Mouse (Mus musculus): ENCODE measurements around the gene Rasa3. TPM values are rescaled to one million over a fixed set of nuclear protein-coding genes. Genes with fewer than 3 reads are reported as not detected.

Rasa3 gene
- polyA plus RNA-seq, 1 experiment from 2014 or later, result 11.4 TPM

- ATAC-seq (no peak), DNase-seq (no peak)
- H3K27me3 ChIP-seq (ENCODE audit: insufficient read depth, low read length), result no peaks in the 10 kb centered on the region
- H3K36me3 ChIP-seq (replicated peaks; ENCODE audit: insufficient read depth, low read length), result no peaks in the 10 kb centered on the region
- H3K4me2 ChIP-seq (ENCODE audit: low read depth, low read length), result no peak overlapping the region
- H3K9me3 ChIP-seq (ENCODE audit: low read length), result no peaks in the 10 kb centered on the region
- no peak overlapping the region for H3K9ac ChIP-seq (replicated peaks)
- H3K27ac ChIP-seq (ENCODE audit: low read depth), result no peak overlapping the region
- WGBS (ENCODE audit: insufficient replicate concordance), result 70% methylated on average over 4 of the region's 4 CpGs
- peaks cover 4% of the 10 kb centered on the region; the same call in 1 of the 2 replicates for H3K4me1 ChIP-seq (ENCODE audit: insufficient read depth)
- no peak overlapping the region for H3K4me3 ChIP-seq (ENCODE audit: low read depth, low read length)
- TF ChIP-seq EP300 (IDR thresholded peaks at IDR 0.05; ENCODE audit: low read depth) (no peak), CTCF (IDR thresholded peaks at IDR 0.05; ENCODE audit: low read depth) (no peak)
These were observed 11.9 kb downstream of the Rasa3 start for GRCm38 (mm10) chr8:13665538-13665937.

- Histone ChIP-seq H3K4me3 (ENCODE audit: low read depth, low read length) (no peak overlapping the region), H3K27ac (ENCODE audit: low read depth) (no peak overlapping the region), H3K27me3 (ENCODE audit: insufficient read depth, low read length) (no peaks in the 10 kb centered on the region), H3K9me3 (ENCODE audit: low read length) (no peaks in the 10 kb centered on the region), H3K36me3 (replicated peaks; ENCODE audit: insufficient read depth, low read length) (no peaks in the 10 kb centered on the region), H3K9ac (replicated peaks) (no peak overlapping the region), H3K4me1 (ENCODE audit: insufficient read depth) (peaks cover 2% of the 10 kb centered on the region; the same call in 1 of the 2 replicates), H3K4me2 (ENCODE audit: low read depth, low read length) (no peak overlapping the region)
- WGBS (ENCODE audit: insufficient replicate concordance), result 74% methylated on average over 6 of the region's 6 CpGs
- DNase-seq, result no peak
- TF ChIP-seq CTCF (IDR thresholded peaks at IDR 0.05; ENCODE audit: low read depth) (no peak), EP300 (IDR thresholded peaks at IDR 0.05; ENCODE audit: low read depth) (no peak)
- no peak for ATAC-seq
These were observed 12.6 kb downstream of the Rasa3 start for GRCm38 (mm10) chr8:13664711-13665210.

- TF ChIP-seq CTCF (IDR thresholded peaks at IDR 0.05; ENCODE audit: low read depth) (no peak), EP300 (IDR thresholded peaks at IDR 0.05; ENCODE audit: low read depth) (no peak)
- Histone ChIP-seq H3K36me3 (replicated peaks; ENCODE audit: insufficient read depth, low read length) (no peaks in the 10 kb centered on the region), H3K4me2 (ENCODE audit: low read depth, low read length) (no peak overlapping the region), H3K27me3 (ENCODE audit: insufficient read depth, low read length) (no peaks in the 10 kb centered on the region), H3K9ac (replicated peaks) (no peak overlapping the region), H3K4me3 (ENCODE audit: low read depth, low read length) (no peak overlapping the region), H3K27ac (ENCODE audit: low read depth) (peak overlapping the region; percentile 30; the same call in 1 of the 2 replicates), H3K4me1 (ENCODE audit: insufficient read depth) (peaks cover 3% of the 10 kb centered on the region; the same call in 1 of the 2 replicates), H3K9me3 (ENCODE audit: low read length) (no peaks in the 10 kb centered on the region)
- peak; percentile 56 for ATAC-seq
- DNase-seq, result no peak
- WGBS (ENCODE audit: insufficient replicate concordance), result 68% methylated on average over 13 of the region's 13 CpGs
These were observed 17.1 kb downstream of the Rasa3 start for GRCm38 (mm10) chr8:13660323-13660722.

- ATAC-seq, result no peak
- Histone ChIP-seq H3K36me3 (replicated peaks; ENCODE audit: insufficient read depth, low read length) (no peaks in the 10 kb centered on the region), H3K9me3 (ENCODE audit: low read length) (no peaks in the 10 kb centered on the region), H3K9ac (replicated peaks) (no peak overlapping the region), H3K27me3 (ENCODE audit: insufficient read depth, low read length) (no peaks in the 10 kb centered on the region), H3K4me3 (ENCODE audit: low read depth, low read length) (no peak overlapping the region), H3K4me2 (ENCODE audit: low read depth, low read length) (no peak overlapping the region), H3K27ac (ENCODE audit: low read depth) (0 out of 2 replicates have a peak overlapping the region, but pooled peaks have one; percentile 6), H3K4me1 (ENCODE audit: insufficient read depth) (peaks cover 3% of the 10 kb centered on the region; the same call in 1 of the 2 replicates)
- no peak for DNase-seq
- TF ChIP-seq EP300 (IDR thresholded peaks at IDR 0.05; ENCODE audit: low read depth), result no peak
- no peak for TF ChIP-seq CTCF (IDR thresholded peaks at IDR 0.05; ENCODE audit: low read depth)
- WGBS (ENCODE audit: insufficient replicate concordance), result 77% methylated on average over 12 of the region's 12 CpGs
These were observed 19.9 kb downstream of the Rasa3 start for GRCm38 (mm10) chr8:13657479-13657878.

GRCm38 (mm10) chr8:13655033-13655351 is 22.4 kb downstream of the Rasa3 start:
- 77% methylated on average over 5 of the region's 5 CpGs for whole genome bisulfite sequencing (ENCODE audit: insufficient replicate concordance)
- no peak for ATAC-seq
- Histone ChIP-seq H3K4me3 (ENCODE audit: low read depth, low read length) (no peak overlapping the region), H3K27ac (ENCODE audit: low read depth) (no peak overlapping the region), H3K4me2 (ENCODE audit: low read depth, low read length) (no peak overlapping the region), H3K27me3 (ENCODE audit: insufficient read depth, low read length) (no peaks in the 10 kb centered on the region), H3K9ac (replicated peaks) (no peak overlapping the region), H3K9me3 (ENCODE audit: low read length) (no peaks in the 10 kb centered on the region), H3K36me3 (replicated peaks; ENCODE audit: insufficient read depth, low read length) (no peaks in the 10 kb centered on the region), H3K4me1 (ENCODE audit: insufficient read depth) (peaks cover 5% of the 10 kb centered on the region)
- TF ChIP-seq EP300 (IDR thresholded peaks at IDR 0.05; ENCODE audit: low read depth) (no peak), CTCF (IDR thresholded peaks at IDR 0.05; ENCODE audit: low read depth) (no peak)
- DNase-seq, result no peak

GRCm38 (mm10) chr8:13654350-13655032 is 22.9 kb downstream of the Rasa3 start:
- TF ChIP-seq EP300 (IDR thresholded peaks at IDR 0.05; ENCODE audit: low read depth), result no peak
- no peak for TF ChIP-seq CTCF (IDR thresholded peaks at IDR 0.05; ENCODE audit: low read depth)
- Histone ChIP-seq H3K27ac (ENCODE audit: low read depth) (0 out of 2 replicates have a peak overlapping the region, but pooled peaks have one; percentile 7), H3K4me1 (ENCODE audit: insufficient read depth) (peaks cover 10% of the 10 kb centered on the region), H3K27me3 (ENCODE audit: insufficient read depth, low read length) (no peaks in the 10 kb centered on the region), H3K36me3 (replicated peaks; ENCODE audit: insufficient read depth, low read length) (no peaks in the 10 kb centered on the region), H3K9me3 (ENCODE audit: low read length) (no peaks in the 10 kb centered on the region), H3K4me3 (ENCODE audit: low read depth, low read length) (no peak overlapping the region), H3K9ac (replicated peaks) (no peak overlapping the region), H3K4me2 (ENCODE audit: low read depth, low read length) (no peak overlapping the region)
- whole genome bisulfite sequencing (ENCODE audit: insufficient replicate concordance), result 68% methylated on average over 11 of the region's 11 CpGs
- ATAC-seq (no peak), DNase-seq (no peak)
